Mouse (Mus musculus) CH12.LX (cell line): ENCODE results near the gene Slc38a10. TPM values are rescaled to one million over a fixed set of nuclear protein-coding genes. Genes with fewer than 3 reads are reported as not detected.

ENCODE experiments used
- DNase-seq: peaks from one replicate; pipeline ENCODE4 v3.0.0-alpha.2; 2013; ENCODE audit errors: extremely low read depth
- H3K27ac ChIP-seq: 2 replicates; pipeline ENCODE4 v1.5.1; 2012; ENCODE audit warnings: low read depth, mild to moderate bottlenecking, control low read depth, moderate library complexity; ENCODE audit not compliant: insufficient read depth
- H3K27me3 ChIP-seq: replicated peaks from 2 replicates; pipeline ENCODE3; 2012; ENCODE audit warnings: inconsistent platforms
- H3K36me3 ChIP-seq, 2 experiments: replicated peaks in 1 of 2; 2 replicates each; pipeline versions ENCODE3 to v1.6.1; 2012; ENCODE audit warnings: inconsistent platforms in 1 of 2, low read length in 1 of 2, mild to moderate bottlenecking in 1 of 2, mixed read lengths in 1 of 2, moderate library complexity in 1 of 2; ENCODE audit not compliant: control insufficient read depth in 1 of 2, insufficient read depth in 1 of 2
- H3K4me1 ChIP-seq, 2 experiments: 2 replicates each; pipeline ENCODE4 v1.6.1; 2012; ENCODE audit warnings: inconsistent platforms in 1 of 2, moderate library complexity in 1 of 2; ENCODE audit not compliant: insufficient read depth in 2 of 2, control insufficient read depth in 1 of 2
- H3K4me2 ChIP-seq: 2 replicates; pipeline ENCODE4 v1.6.1; 2012; ENCODE audit warnings: low read depth, mild to moderate bottlenecking, control low read depth; ENCODE audit not compliant: poor library complexity, insufficient read depth, severe bottlenecking
- H3K4me3 ChIP-seq, 3 experiments: fragments of 150-350 bp in 1 of 3; sonication (generic) in 1 of 3; replicated peaks in 1 of 3; 2 replicates each; pipeline versions ENCODE3 to v1.5.1; 2011 to 2012; ENCODE audit warnings: low read depth in 2 of 3, low read length in 2 of 3, mild to moderate bottlenecking in 2 of 3, moderate library complexity in 2 of 3, control low read depth in 1 of 3, improper control_type of control experiment in 1 of 3, inconsistent platforms in 1 of 3, mixed read lengths in 1 of 3; ENCODE audit not compliant: poor library complexity in 1 of 3
- H3K79me2 ChIP-seq: replicated peaks from 2 replicates; pipeline ENCODE4 v1.6.1; 2012; ENCODE audit warnings: mild to moderate bottlenecking, moderate library complexity; ENCODE audit not compliant: control insufficient read depth, poor library complexity, insufficient read depth, severe bottlenecking; ENCODE audit errors: extremely low read depth
- H3K9ac ChIP-seq: 2 replicates; pipeline ENCODE4 v1.6.1; 2012; ENCODE audit warnings: low read depth, mild to moderate bottlenecking, control low read depth, moderate library complexity; ENCODE audit not compliant: insufficient read depth
- H3K9me3 ChIP-seq: replicated peaks from 2 replicates; pipeline ENCODE3; 2012; ENCODE audit warnings: low read length, inconsistent platforms, mixed read lengths
- BHLHE40 ChIP-seq: IDR thresholded peaks from 2 replicates; pipeline ENCODE4 v1.6.1; 2011; ENCODE audit warnings: mild to moderate bottlenecking, low read depth, low read length, improper control_type of control experiment
- CHD1 ChIP-seq: IDR thresholded peaks from 2 replicates; pipeline ENCODE4 v1.6.1; 2012; ENCODE audit warnings: low read depth, low read length, improper control_type of control experiment, inconsistent platforms
- CTCF ChIP-seq, 2 experiments: IDR thresholded peaks in 1 of 2; conservative IDR thresholded peaks in 1 of 2; 2 replicates each; pipeline ENCODE4 v1.5.1; 2011 to 2012; ENCODE audit warnings: low read depth in 2 of 2, low read length in 2 of 2, improper control_type of control experiment in 1 of 2, inconsistent platforms in 1 of 2, mild to moderate bottlenecking in 1 of 2, moderate library complexity in 1 of 2
- E2F4 ChIP-seq: IDR thresholded peaks from 2 replicates; pipeline ENCODE4 v1.6.1; 2011; ENCODE audit warnings: low read depth, low read length, improper control_type of control experiment; ENCODE audit not compliant: insufficient replicate concordance
- EP300 ChIP-seq: IDR thresholded peaks from 2 replicates; pipeline ENCODE4 v1.6.1; 2011; ENCODE audit warnings: low read length, improper control_type of control experiment
- ETS1 ChIP-seq: conservative IDR thresholded peaks from 2 replicates; pipeline ENCODE4 v1.6.1; 2012; ENCODE audit warnings: low read depth, mild to moderate bottlenecking, inconsistent platforms, low read length, improper control_type of control experiment, moderate library complexity
- HCFC1 ChIP-seq: IDR thresholded peaks from 2 replicates; pipeline ENCODE4 v1.6.1; 2012; ENCODE audit warnings: low read depth, mild to moderate bottlenecking, inconsistent platforms, low read length, improper control_type of control experiment
- JUND ChIP-seq: conservative IDR thresholded peaks from 2 replicates; pipeline ENCODE4 v1.6.1; 2011; ENCODE audit warnings: low read depth, low read length, improper control_type of control experiment
- MEF2A ChIP-seq: IDR thresholded peaks from 2 replicates; pipeline ENCODE4 v1.6.1; 2014; ENCODE audit warnings: low read depth, mild to moderate bottlenecking, inconsistent platforms, low read length, improper control_type of control experiment, borderline replicate concordance
- PAX5 ChIP-seq: IDR thresholded peaks from 2 replicates; pipeline ENCODE4 v1.6.1; 2012; ENCODE audit warnings: low read length, inconsistent platforms, mixed read lengths
- SMC3 ChIP-seq: IDR thresholded peaks from 2 replicates; pipeline ENCODE4 v1.6.1; 2011; ENCODE audit warnings: low read depth, low read length, improper control_type of control experiment
- TBP ChIP-seq: conservative IDR thresholded peaks from 2 replicates; pipeline ENCODE4 v1.6.1; 2011; ENCODE audit warnings: low read depth, low read length, improper control_type of control experiment
- USF1 ChIP-seq: IDR thresholded peaks from 2 replicates; pipeline ENCODE4 v1.6.1; 2014; ENCODE audit warnings: low read depth, mild to moderate bottlenecking, inconsistent platforms, low read length, improper control_type of control experiment
- ZKSCAN1 ChIP-seq: IDR thresholded peaks from 2 replicates; pipeline ENCODE4 v1.6.1; 2012; ENCODE audit warnings: low read depth, inconsistent platforms, low read length, improper control_type of control experiment, borderline replicate concordance
- ZMIZ1 ChIP-seq: IDR thresholded peaks from 2 replicates; pipeline ENCODE4 v1.6.1; 2012; ENCODE audit warnings: low read depth, mild to moderate bottlenecking, inconsistent platforms, low read length, improper control_type of control experiment
- dilution Hi-C: fragments of 300-500 bp; cut with MboI; formaldehyde crosslinking; loops from 2 replicates; pipeline ENCODE4 v1.14.3; 2020; ENCODE audit warnings: low sequenced_read_pairs; ENCODE audit not compliant: extremely low pct_unique_long_range_greater_than_20kb, extremely low pct_ligation_motif_present
- in situ Hi-C: fragments of 300-500 bp; cut with MboI; formaldehyde crosslinking; loops from 3 replicates; pipeline ENCODE4 v1.14.3; 2019; ENCODE audit warnings: low sequenced_read_pairs, low pct_ligation_motif_present, low pct_unique_long_range_greater_than_20kb, mixed read lengths
- polyA plus RNA-seq: library from polyadenylated mRNA; unstranded; fragments of >175 nt; gene quantifications from 2 replicates; pipeline ENCODE4 v1.2.1, GENCODE M21; 2012; ENCODE audit warnings: low read depth; ENCODE audit not compliant: insufficient read length
- total RNA-seq, 2 experiments: library from RNA; depleted of rRNA; stranded (reverse); fragments of 300-350 nt in 1 of 2; fragments of >200 nt in 1 of 2; gene quantifications; 2 replicates each; pipeline ENCODE4 v1.2.3; 2012 to 2014

Slc38a10 gene
- total and polyA plus RNA-seq, 3 experiments: 47.1 to 97.6 (median 75.6) TPM

DNA sequence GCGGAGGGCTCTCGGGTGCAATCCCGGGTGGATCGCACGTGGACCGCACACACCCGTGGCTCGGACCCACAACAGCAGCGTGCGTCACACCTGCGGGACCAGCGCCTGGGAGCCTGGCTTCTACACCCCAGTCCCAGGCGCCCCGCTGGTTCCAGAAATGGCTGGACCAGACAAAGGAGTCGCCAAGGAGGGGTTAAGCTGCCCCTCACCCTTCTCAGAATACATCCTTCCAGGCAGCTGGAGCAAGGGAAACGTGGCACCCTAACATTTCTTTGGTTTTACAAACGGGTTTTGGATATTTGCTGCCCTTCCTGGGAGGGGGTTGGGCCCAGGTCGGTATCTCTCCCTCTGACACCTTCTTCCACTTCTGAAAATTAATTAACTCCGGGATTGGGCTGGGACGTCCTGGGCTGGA lies 35.7 kb upstream of the Slc38a10 start:
- no peak overlapping the region for H3K9ac ChIP-seq
- peaks cover 61% of the 10 kb centered on the region for H3K27me3 ChIP-seq
- H3K36me3 ChIP-seq: no peaks in the 10 kb centered on the region
- TF ChIP-seq JUND (no peak), ZMIZ1 (no peak), SMC3 (no peak), USF1 (no peak)
- H3K4me1 ChIP-seq: no peaks in the 10 kb centered on the region
- H3K4me3 ChIP-seq: no peak overlapping the region
- in situ Hi-C loops: no loop called here
- H3K27ac ChIP-seq: no peak overlapping the region
- H3K9me3 ChIP-seq: peaks cover 28% of the 10 kb centered on the region
- dilution Hi-C loops: no loop called here
- no peaks in the 10 kb centered on the region for H3K79me2 ChIP-seq
- H3K4me2 ChIP-seq: no peak overlapping the region
- DNase-seq: no peak

DNA sequence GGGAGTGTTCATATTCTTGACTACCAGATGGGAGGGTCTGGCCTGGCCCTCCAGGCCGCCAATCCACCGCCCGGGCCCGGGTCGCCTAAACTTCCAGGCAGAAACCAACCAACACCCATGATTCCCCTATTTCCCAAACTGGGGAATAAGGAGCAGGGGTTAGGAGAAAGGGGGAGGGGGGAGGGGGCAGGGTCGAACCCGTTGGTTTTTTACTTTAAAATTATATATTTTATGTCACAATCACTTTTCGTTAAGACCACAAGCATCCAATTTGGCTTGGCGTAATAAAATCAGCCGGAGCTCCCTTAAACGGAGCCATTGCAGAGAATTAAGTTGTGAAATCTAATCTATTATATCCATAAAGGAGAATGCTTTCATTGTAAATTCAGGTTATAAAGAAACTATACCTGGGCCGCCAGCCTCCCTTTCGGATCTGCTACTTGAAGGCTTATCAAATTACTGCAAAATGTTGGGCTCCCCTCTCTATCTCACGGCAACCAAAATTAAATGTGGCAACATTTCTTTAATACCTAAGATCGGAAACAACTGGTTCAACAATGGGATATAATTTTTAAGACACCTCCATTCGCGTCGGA lies 35.1 kb upstream of the Slc38a10 start:
- no peak for TF ChIP-seq CHD1
- no peaks in the 10 kb centered on the region for H3K79me2 ChIP-seq
- in situ Hi-C loops: no loop called here
- no peak overlapping the region for H3K9ac ChIP-seq
- peaks cover 28% of the 10 kb centered on the region for H3K9me3 ChIP-seq
- no peak overlapping the region for H3K4me2 ChIP-seq
- no peak overlapping the region for H3K4me3 ChIP-seq
- dilution Hi-C loops: no loop called here
- H3K27me3 ChIP-seq: peaks cover 61% of the 10 kb centered on the region
- H3K36me3 ChIP-seq: no peaks in the 10 kb centered on the region
- H3K4me1 ChIP-seq: no peaks in the 10 kb centered on the region
- DNase-seq: no peak
- H3K27ac ChIP-seq: no peak overlapping the region

DNA sequence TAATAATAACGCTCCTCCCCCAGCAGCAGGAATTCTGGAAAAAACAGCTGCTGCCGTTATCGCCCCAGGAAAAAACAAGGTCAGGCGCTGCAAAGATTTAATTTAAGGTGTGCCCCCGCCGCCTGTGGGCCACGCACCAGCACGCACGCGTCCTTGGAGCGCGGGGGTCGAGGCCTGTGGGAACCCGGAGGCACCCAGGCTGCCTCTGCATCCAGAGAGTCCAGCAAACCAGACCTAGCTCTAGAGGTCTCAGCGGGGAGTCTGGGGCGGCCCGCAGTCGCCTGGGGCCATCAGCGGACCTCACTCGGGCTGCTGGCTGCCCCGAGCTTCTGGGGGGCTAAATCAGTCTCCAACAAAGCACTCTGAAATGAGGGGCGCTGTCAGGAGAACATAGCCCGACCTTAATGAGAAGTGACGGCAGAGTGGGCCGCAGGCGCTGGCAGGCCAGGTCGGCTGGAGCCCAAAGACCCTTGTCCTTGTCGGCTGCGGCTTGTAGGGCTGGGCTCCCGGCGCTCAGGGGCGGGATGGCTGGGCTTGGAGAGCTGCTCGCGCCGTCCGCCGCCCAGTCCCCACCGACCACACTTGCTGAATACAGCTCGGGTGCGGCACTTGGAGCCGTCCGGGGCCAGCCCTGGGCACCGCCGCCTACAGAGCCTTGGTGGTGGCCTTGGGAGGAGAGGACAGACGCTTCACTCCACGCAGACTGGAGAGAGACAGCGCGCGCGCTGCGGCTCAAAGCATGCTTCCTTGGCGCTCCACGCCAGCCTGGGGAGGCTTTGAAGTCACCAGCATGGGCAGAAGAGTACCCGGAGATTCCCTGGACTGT lies 34.4 kb upstream of the Slc38a10 start:
- peaks cover 56% of the 10 kb centered on the region for H3K27me3 ChIP-seq
- dilution Hi-C loops: no loop called here
- no peak overlapping the region for H3K9ac ChIP-seq
- H3K9me3 ChIP-seq: peaks cover 28% of the 10 kb centered on the region
- H3K4me3 ChIP-seq: no peak overlapping the region
- no peaks in the 10 kb centered on the region for H3K79me2 ChIP-seq
- H3K36me3 ChIP-seq: no peaks in the 10 kb centered on the region
- TF ChIP-seq PAX5: no peak
- no peak for TF ChIP-seq BHLHE40
- TF ChIP-seq TBP: no peak
- TF ChIP-seq HCFC1: no peak
- no peak for TF ChIP-seq EP300
- no peak for TF ChIP-seq MEF2A
- TF ChIP-seq CHD1: no peak
- TF ChIP-seq CTCF (conservative IDR thresholded peaks at IDR 0.05 in 1 of 2, IDR thresholded peaks at IDR 0.05 in 1 of 2; ENCODE audit: low read depth in 2 of 2, low read length in 2 of 2): no peak
- TF ChIP-seq ETS1: no peak
- TF ChIP-seq JUND: no peak
- no peak for TF ChIP-seq E2F4
- TF ChIP-seq ZKSCAN1: no peak
- no peak overlapping the region for H3K27ac ChIP-seq
- H3K4me2 ChIP-seq: no peak overlapping the region
- no peak for DNase-seq
- no peaks in the 10 kb centered on the region for H3K4me1 ChIP-seq
- in situ Hi-C loops: no loop called here
